Mouse (Mus musculus): ENCODE measurements around the gene Igsf10.

DNA sequence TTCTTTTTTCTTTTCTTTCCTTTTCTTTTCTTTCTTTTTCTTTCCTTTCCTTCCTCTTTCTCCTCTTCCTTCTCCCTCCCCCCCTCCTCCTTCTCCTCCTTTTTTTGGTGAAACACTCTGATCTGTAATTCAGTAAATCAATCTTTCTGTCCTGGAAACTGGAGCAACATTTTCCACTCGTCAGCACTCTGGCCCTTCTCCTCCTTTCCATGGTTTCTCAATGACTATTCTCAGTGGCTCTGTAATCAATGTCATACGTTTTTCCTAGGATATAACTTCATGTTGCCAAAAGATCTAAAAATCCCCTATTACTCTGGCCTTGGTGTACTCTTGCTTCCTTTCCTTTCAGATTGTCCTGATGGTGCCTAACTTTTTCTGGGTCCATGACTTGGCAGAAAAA is 40.1 kb upstream of the Igsf10 start:
- TF ChIP-seq POLR2A (IDR thresholded peaks at IDR 0.05; ENCODE audit: borderline replicate concordance, extremely low read depth, insufficient read depth, insufficient read length, poor library complexity, severe bottlenecking) (no peak), CTCF (IDR thresholded peaks at IDR 0.05; ENCODE audit: borderline replicate concordance, extremely low read depth, insufficient read depth, insufficient read length) (no peak)
